Mouse (Mus musculus) spleen, postnatal 14 days (tissue): Measurements from ENCODE around the gene Ppp1r12c.
A peak's percentile ranks its signal among the peaks of the same experiment; 100 is the strongest.

Source experiments
- DNase-seq, 2 experiments: peaks; one replicate each; pipeline ENCODE4 v3.0.0; 2021 to 2022; ENCODE audit warnings: low spot score in 2 of 2

Gene Ppp1r12c

GRCm38 (mm10) chr7:4431548-4431947 lies 69.9 kb downstream of the Ppp1r12c start:
- peak; percentile 46 to 72 for DNase-seq
